11 mouse cellular contexts compared by ENCODE assay signal in genomic region chr4:59239312-59239728, GRCm38 (mm10). TPM values are rescaled to one million over a fixed set of nuclear protein-coding genes. Genes with fewer than 3 reads are reported as not detected.
DNase-seq lines count a peak whose midpoint lies in the region; ATAC-seq and TF ChIP-seq lines count a peak whose summit lies in the region.
"Had no signal": no experiment of that assay in that cellular context is flagged by ENCODE, and none has a peak within 500 bp of the region (broad histone marks: within the 10 kb centered on the region; RNA-seq: fewer than 3 reads in every experiment).

No protein-coding gene starts in this region.

- no peak overlapping the region for H3K4me3 ChIP-seq in kidney, embryonic 15.5 days (replicated peaks)
- peak overlapping the region; percentile 37 for H3K4me3 ChIP-seq in bone marrow macrophage, adult 2 months (ENCODE audit: insufficient read depth, low read length)
- H3K4me3 ChIP-seq in heart, embryonic 13.5 days = no peak overlapping the region
- H3K4me3 ChIP-seq: neural tube, embryonic 13.5 days had no signal

- no peak for DNase-seq in kidney, adult 8-10 months
- DNase-seq in lung, postnatal 25 days (ENCODE audit: low spot score) = peak; percentile 55
- DNase-seq in left cerebral cortex, postnatal 36 days (ENCODE audit: low spot score in 2 of 2) = no peak
- no peak for DNase-seq in left cerebral cortex, adult 18-20 months (ENCODE audit: low spot score in 2 of 2)
- DNase-seq in retina, postnatal 1 day = no peak
- DNase-seq: cerebellum, adult 2 months; thymus, adult 2 months had no signal

- H3K9ac ChIP-seq in kidney, embryonic 15.5 days = no peak overlapping the region
- no peak overlapping the region for H3K9ac ChIP-seq in heart, embryonic 13.5 days
- H3K9ac ChIP-seq: neural tube, embryonic 13.5 days had no signal

- H3K4me2 ChIP-seq in kidney, embryonic 15.5 days = peak overlapping the region; percentile 34; the same call in 1 of the 2 replicates
- H3K4me2 ChIP-seq in heart, embryonic 13.5 days = peak overlapping the region; percentile 19
- H3K4me2 ChIP-seq: neural tube, embryonic 13.5 days had no signal

- 12% methylated on average over 9 of the region's 9 CpGs for WGBS in kidney, embryonic 15.5 days
- 15% methylated on average over 9 of the region's 9 CpGs for WGBS in heart, embryonic 13.5 days

- intact Hi-C loops in left cerebral cortex, postnatal 36 days (cut with DNase I) = no loop called here

- peaks cover 8% of the 10 kb centered on the region; the same call in 1 of the 2 replicates for H3K4me1 ChIP-seq in kidney, embryonic 15.5 days
- H3K4me1 ChIP-seq in bone marrow macrophage, adult 2 months (ENCODE audit: control insufficient read depth, insufficient read depth, low read length) = peaks cover 30% of the 10 kb centered on the region
- peaks cover 15% of the 10 kb centered on the region; the same call in 1 of the 2 replicates for H3K4me1 ChIP-seq in heart, embryonic 13.5 days
- H3K4me1 ChIP-seq: neural tube, embryonic 13.5 days had no signal

- no peak for TF ChIP-seq CTCF in bone marrow macrophage, adult 2 months (IDR thresholded peaks at IDR 0.05; ENCODE audit: low read depth, low read length)

- no peaks in the 10 kb centered on the region for H3K9me3 ChIP-seq in kidney, embryonic 15.5 days (replicated peaks)
- H3K9me3 ChIP-seq in heart, embryonic 13.5 days = no peaks in the 10 kb centered on the region
- H3K9me3 ChIP-seq: neural tube, embryonic 13.5 days had no signal

- no peak overlapping the region for H3K27ac ChIP-seq in kidney, embryonic 15.5 days
- H3K27ac ChIP-seq in bone marrow macrophage, adult 2 months (ENCODE audit: insufficient read depth, low read depth, low read length) = peak overlapping the region; percentile 95
- H3K27ac ChIP-seq in heart, embryonic 13.5 days (replicated peaks) = peak overlapping the region; percentile 58; the same call in 1 of the 2 replicates
- H3K27ac ChIP-seq: neural tube, embryonic 13.5 days had no signal

- TF ChIP-seq POLR2A in bone marrow macrophage, adult 2 months (IDR thresholded peaks at IDR 0.05; ENCODE audit: borderline replicate concordance, low read depth, low read length) = no peak

- H3K36me3 ChIP-seq in kidney, embryonic 15.5 days = no peaks in the 10 kb centered on the region
- no peaks in the 10 kb centered on the region for H3K36me3 ChIP-seq in heart, embryonic 13.5 days
- H3K36me3 ChIP-seq: neural tube, embryonic 13.5 days had no signal

- no peaks in the 10 kb centered on the region for H3K27me3 ChIP-seq in kidney, embryonic 15.5 days
- H3K27me3 ChIP-seq in heart, embryonic 13.5 days (replicated peaks) = no peaks in the 10 kb centered on the region
- H3K27me3 ChIP-seq: neural tube, embryonic 13.5 days had no signal

- ATAC-seq in kidney, embryonic 15.5 days (replicated peaks; ENCODE audit: low FRiP score) = 0 out of 2 replicates have a peak, but pooled peaks have one; percentile 22
- peak; percentile 37; the same call in 1 of the 2 replicates for ATAC-seq in heart, embryonic 13.5 days (ENCODE audit: extremely low read depth, insufficient number of reproducible peaks, low FRiP score, low TSS enrichment)

RNA-seq across cellular contexts. Expression of gene Ugcg, which starts 50.3 kb away (rescaled TPM):
- 7.6 and 8.0 TPM in 2 replicates for polyA plus RNA-seq in kidney, embryonic 15.5 days (2015; fragmentation: Nextera tagmentation; extraction: Ambion mirVana)
- 22.3 and 24.0 TPM in 2 replicates for polyA plus RNA-seq in bone marrow macrophage, adult 2 months (2012; ENCODE audit: insufficient read depth, insufficient read length, missing spikeins)
- polyA plus RNA-seq in heart, embryonic 13.5 days (2015; fragmentation: Nextera tagmentation; extraction: Ambion mirVana) = 6.9 and 7.1 TPM in 2 replicates
- total RNA-seq in left cerebral cortex, postnatal 36 days (2021) = 10 to 100 TPM; 88.1 to 88.4 TPM
- total RNA-seq in left cerebral cortex, adult 18-20 months (2021) = 10 to 100 TPM; 83.6 to 86.2 TPM
